Mouse (Mus musculus) large intestine, adult 2 months (tissue): Measurements from ENCODE around the gene Ces2h. TPM values are rescaled to one million over a fixed set of nuclear protein-coding genes. Genes with fewer than 3 reads are reported as not detected.
A peak's percentile ranks its signal among the peaks of the same experiment; 100 is the strongest.
"Not testable (repeated sequence)": the region's sequence is repeated elsewhere in the genome, so short reads cannot be mapped to it uniquely, and the experiment has no call there.

Experiments
- DNase-seq: peaks from one replicate; pipeline ENCODE4 v3.0.0-alpha.2; 2012; ENCODE audit warnings: low read depth, low spot score
- WGBS: fragments of 180-500 bp; shearing (Covaris S2); methylation state at CpG from one replicate; pipeline ENCODE4 v1.1.7; 2018; 5-methylcytosine and 5-hydroxymethylcytosine counted together
- polyA plus RNA-seq: library from polyadenylated mRNA; depleted of rRNA; stranded (reverse); fragments of >200 nt; gene quantifications from 2 replicates; pipeline ENCODE4 v1.2.3, GENCODE M21; 2012; rRNA removed

The Ces2h gene
- 0.36 and 0.52 TPM in 2 replicates for polyA plus RNA-seq

- peak; percentile 63 for DNase-seq
- 31% methylated on average over 7 of the region's 7 CpGs for WGBS
These were observed at the start of gene Ces2h for GRCm38 (mm10) chr8:105000586-105000985. Ces2h (plus strand) TSS chr8:105000853.

GRCm38 (mm10) chr8:104961537-104961961 is 39.1 kb upstream of the Ces2h start, which contains the start of gene Ces2g:
Ces2g (plus strand) TSS chr8:104961718.
- 20% methylated on average over 5 of the region's 5 CpGs for WGBS
- DNase-seq, result peak; percentile 35

- no peak for DNase-seq
- 61% methylated on average over 8 of the region's 8 CpGs for WGBS
These were observed 38.3 kb upstream of the Ces2h start for GRCm38 (mm10) chr8:104962229-104962901.

GRCm38 (mm10) chr8:104963375-104963894 is 37.2 kb upstream of the Ces2h start:
- peak; percentile 54 for DNase-seq
- WGBS, result 41% methylated on average over 4 of the region's 4 CpGs

DNA sequence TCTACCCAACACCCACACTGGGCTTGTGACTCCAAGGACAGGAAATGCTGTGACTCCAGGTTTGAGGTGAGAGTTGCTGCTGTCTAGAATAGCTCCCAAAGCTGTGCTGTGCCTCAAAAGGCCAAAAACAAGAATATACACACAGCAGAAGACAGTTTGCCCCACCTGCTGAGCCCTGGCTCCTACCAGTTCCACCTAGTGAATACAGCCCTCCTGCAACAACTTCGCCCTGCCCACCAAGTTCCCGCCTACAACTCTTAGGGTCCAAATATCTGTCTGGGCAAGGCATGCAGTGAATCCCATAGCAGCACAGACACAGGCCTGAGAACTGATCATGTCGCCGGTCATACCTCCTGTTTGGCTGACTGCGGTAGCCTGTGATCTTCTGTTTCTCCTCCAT is 16.5 kb upstream of the Ces2h start:
- 95% methylated on average over 5 of the region's 5 CpGs for whole genome bisulfite sequencing

DNA sequence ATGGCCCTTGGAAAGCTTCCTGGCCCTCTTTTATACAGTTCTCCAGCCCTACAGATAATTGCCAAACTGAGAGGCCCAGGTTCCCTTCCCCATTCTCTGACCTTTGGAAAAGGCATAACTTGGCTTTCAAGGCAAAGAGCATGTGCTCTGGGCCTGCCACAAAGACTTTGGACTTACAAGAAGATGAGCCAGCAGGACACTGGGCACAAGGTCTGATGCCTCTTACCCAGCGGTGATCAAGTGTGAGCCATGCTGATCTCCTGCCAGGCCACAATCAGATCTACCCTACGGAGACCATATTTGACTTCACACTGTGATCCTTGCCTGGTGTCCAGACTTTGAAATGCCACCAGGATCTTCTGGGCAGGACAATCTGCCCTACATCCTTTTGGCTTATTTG is 15.7 kb upstream of the Ces2h start:
- DNase-seq, result no peak
- 88% methylated on average over 2 of the region's 2 CpGs for WGBS

More for the DNA sequence above, 16.5 kb upstream of the Ces2h start:
- DNase-seq, result no peak

- no peak for DNase-seq
- 67% methylated on average over 6 of the region's 6 CpGs for WGBS
These were observed 2.5 kb upstream of the Ces2h start for GRCm38 (mm10) chr8:104998191-104998590.

GRCm38 (mm10) chr8:104999183-104999582 is 1.5 kb upstream of the Ces2h start:
- WGBS, result 53% methylated on average over 6 of the region's 6 CpGs

GRCm38 (mm10) chr8:105010000-105010399 is 9.3 kb downstream of the Ces2h start:
- WGBS, result 38% methylated on average over 2 of the region's 2 CpGs
- no peak for DNase-seq

More at GRCm38 (mm10) chr8:104999183-104999582, 1.5 kb upstream of the Ces2h start:
- no peak for DNase-seq

GRCm38 (mm10) chr8:105011136-105011535 is 10.5 kb downstream of the Ces2h start:
- WGBS, result 85% methylated on average over 12 of the region's 12 CpGs
- no peak for DNase-seq

DNA sequence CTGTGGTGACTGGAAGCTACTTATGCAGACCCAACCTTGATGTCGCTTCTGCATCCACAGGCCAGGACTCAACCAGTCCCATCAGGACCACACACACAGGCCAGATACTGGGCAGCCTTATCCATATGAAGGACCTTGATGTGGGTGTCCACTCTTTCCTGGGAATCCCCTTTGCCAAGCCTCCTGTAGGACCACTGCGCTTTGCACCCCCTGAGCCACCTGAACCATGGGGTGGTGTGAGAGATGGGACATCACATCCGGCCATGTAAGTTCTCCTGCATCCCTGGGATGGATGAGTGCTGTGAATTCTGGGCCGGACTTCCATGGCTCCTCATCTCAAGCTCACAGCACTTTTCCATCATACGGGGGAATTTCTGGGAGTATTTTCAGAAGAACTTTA is 13.7 kb downstream of the Ces2h start:
- whole genome bisulfite sequencing, result 94% methylated on average over 5 of the region's 5 CpGs
- DNase-seq, result no peak

DNA sequence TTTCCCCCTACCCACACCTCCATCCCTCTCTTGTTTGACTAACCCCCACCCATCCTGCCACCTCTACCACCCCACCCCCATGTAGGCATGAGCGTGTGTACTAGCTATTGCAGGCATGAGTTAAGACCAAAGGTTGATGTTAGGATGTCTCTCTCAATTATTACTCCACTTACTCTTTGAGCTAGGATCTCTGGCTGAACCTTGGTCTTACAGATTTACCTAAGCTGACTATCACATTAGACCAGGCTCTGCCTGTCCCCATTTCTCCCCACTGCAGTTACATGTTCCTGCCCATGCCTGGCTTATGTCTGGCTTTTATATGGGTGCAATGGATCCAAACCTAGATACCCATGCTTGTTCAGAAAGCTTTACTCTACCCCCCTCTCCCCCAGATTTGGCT is 21.3 kb downstream of the Ces2h start:
- no peak for DNase-seq
- WGBS, result 69% methylated on average over 1 of the region's 1 CpGs

- 25% methylated on average over 1 of the region's 1 CpGs for WGBS
These were observed 22.4 kb downstream of the Ces2h start for GRCm38 (mm10) chr8:105023087-105023486.

DNA sequence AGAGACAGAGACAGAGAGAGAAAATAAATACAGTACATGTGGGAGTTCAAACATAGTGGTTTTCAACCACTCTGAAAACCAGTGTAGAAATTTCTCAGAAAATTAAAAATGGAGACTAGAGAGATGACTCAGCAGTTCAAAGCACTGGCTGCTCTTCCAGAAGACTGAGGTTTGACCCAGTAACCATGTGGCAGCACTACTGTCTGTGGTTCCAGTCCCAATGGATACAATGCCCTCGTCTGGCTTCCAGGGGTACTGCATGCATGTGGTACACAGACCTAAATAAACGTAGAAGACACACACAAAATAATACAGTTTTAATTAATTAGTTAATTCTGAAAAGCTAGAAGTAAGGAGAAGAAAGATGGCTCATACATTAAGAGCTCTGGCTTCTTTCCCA is 24.4 kb downstream of the Ces2h start:
- no peak for DNase-seq
- WGBS, result 65% methylated on average over 2 of the region's 2 CpGs

More at GRCm38 (mm10) chr8:105023087-105023486, 22.4 kb downstream of the Ces2h start:
- DNase-seq, result no peak

- WGBS, result 28% methylated on average over 1 of the region's 1 CpGs
- no peak for DNase-seq
These were observed 42.9 kb downstream of the Ces2h start for GRCm38 (mm10) chr8:105043510-105043909.

- DNase-seq, result no peak
- WGBS, result 49% methylated on average over 3 of the region's 3 CpGs
These were observed 45.3 kb downstream of the Ces2h start for GRCm38 (mm10) chr8:105045824-105046401.

GRCm38 (mm10) chr8:105048371-105048854 is 47.8 kb downstream of the Ces2h start, which contains the start of gene Ces3a:
Ces3a (plus strand) TSS chr8:105048601.
- 48% methylated on average over 3 of the region's 3 CpGs for WGBS

DNA sequence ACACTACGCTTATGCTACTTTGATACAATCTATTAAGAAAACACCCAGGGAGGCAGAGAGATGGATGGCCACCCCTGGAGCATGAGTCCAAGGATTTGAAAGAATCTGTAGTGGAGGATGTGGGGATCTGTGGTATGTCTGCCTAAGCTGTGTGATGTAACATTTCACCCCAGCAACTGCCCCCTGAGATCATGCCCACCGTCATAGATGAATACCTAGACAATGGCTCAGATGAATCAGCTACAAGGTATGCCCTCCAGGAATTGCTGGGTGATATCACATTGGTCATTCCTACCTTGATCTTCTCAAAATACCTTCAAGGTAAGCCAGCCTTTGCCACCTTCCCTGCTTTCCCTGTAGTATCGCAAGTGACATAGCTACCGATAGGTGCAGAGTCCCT is 55.6 kb downstream of the Ces2h start:
- WGBS, result 93% methylated on average over 4 of the region's 4 CpGs

More at GRCm38 (mm10) chr8:105048371-105048854, 47.8 kb downstream of the Ces2h start, which contains the start of gene Ces3a:
- no peak for DNase-seq

DNA sequence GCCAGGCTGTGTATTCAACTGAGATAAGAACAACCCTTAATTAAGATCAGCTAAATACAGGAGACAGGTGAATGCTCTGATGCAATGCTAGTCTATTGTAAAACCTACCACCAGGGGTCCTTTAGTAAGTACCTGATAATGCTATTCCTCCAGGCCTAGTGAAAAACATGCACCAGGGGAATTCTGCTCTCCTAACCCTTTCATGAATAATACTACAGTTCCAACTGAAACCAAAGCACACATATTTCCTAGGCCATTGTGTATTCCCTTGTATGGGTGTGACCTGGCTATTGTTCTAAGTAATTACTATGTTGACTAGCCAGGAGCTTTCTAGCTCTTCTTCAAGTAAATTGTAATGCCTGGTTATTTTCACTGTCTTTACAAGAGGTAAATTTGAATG is 59.4 kb downstream of the Ces2h start:
- no peak for DNase-seq

More for the DNA sequence above, 55.6 kb downstream of the Ces2h start:
- no peak for DNase-seq

DNA sequence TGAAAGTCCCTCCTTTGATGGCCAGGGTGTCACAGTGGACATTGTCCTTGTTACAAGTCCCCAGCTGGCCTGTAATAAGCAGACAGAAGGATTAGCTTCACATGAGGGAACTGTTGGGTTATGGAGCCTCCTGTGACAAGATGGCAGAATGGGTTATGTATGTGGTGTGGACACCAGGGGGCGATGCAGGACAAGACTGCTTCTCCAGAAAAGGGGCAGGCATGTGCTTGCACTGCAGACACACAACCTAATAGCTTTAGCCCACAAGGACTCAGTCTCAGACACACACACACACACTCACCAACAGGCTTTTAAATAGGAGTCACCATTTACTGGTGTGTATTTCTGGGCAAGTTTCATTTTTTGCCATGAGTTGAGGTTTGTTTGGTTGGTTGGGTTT is 66.1 kb downstream of the Ces2h start:
- DNase-seq, result no peak
- 10% methylated on average over 1 of the region's 1 CpGs for WGBS

DNA sequence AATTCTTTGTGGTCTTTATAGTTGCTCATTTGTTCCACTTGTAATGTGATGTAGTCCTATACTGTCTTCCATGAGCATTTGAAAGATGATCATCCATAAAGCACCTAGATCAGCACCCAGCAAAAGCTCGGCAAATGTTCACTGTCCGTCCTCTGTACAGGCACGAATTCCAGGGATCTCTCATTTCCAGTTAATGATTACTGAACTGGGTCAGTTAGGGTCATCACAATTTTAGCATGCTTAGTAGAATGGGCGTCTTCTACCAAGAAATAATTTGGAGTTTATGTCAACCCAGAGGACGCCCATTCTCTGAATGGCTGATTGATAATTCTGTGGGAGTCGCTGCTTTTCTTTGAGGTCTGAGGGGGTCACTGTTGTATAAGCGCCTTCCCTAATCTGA is 67.3 kb downstream of the Ces2h start:
- DNase-seq, result not testable (repeated sequence)
- 56% methylated on average over 7 of the region's 7 CpGs for WGBS
